Mouse (Mus musculus) megakaryocyte, embryonic 14.5 days (primary cell): Measurements from ENCODE around the gene Itk.

ENCODE experiments used
- FLI1 ChIP-seq: IDR thresholded peaks from 2 replicates; pipeline ENCODE4 v1.6.1; 2012; ENCODE audit warnings: low read length, inconsistent platforms, mixed read lengths
- GATA1 ChIP-seq: IDR thresholded peaks from 3 replicates; pipeline ENCODE4 v1.6.1; 2012; ENCODE audit warnings: mixed read lengths, low read length, inconsistent platforms, borderline replicate concordance

DNA sequence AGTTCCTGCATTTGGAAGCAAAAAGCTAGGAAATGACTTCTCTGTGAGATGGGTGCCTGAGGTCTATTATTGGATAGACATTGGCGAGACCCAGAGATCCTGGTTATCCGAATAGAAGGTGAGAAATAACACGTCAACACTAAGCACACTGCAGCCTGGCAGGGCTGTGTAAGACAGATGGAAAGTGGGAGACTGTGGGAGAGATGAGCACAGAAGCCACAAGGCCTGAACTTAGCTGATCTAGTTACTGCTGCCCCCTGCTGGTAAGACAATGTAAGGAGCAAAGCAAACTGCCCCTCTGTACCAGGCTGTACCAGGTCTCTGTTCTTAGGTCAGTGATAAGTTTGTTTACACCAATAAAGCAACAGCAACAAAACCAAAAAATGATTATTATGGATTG, 41.8 kb upstream of the Itk start:
- TF ChIP-seq GATA1: no peak
- no peak for TF ChIP-seq FLI1
